Mouse (Mus musculus) testis, adult 2 months (tissue): ENCODE results near the gene Apela. TPM values are rescaled to one million over a fixed set of nuclear protein-coding genes. Genes with fewer than 3 reads are reported as not detected.

Experiments used
- H3K27ac ChIP-seq: fragments of 200-500 bp; 2 replicates; pipeline ENCODE4 v1.5.1; 2012; ENCODE audit warnings: low read depth, low read length; ENCODE audit not compliant: control insufficient read depth, insufficient read depth
- H3K27me3 ChIP-seq: fragments of 200-500 bp; 2 replicates; pipeline ENCODE4 v1.6.1; 2012; ENCODE audit warnings: mild to moderate bottlenecking, low read length, moderate library complexity; ENCODE audit not compliant: control insufficient read depth, insufficient read depth
- H3K36me3 ChIP-seq: fragments of 200-500 bp; 2 replicates; pipeline ENCODE4 v1.6.1; 2012; ENCODE audit warnings: mild to moderate bottlenecking, low read length; ENCODE audit not compliant: control insufficient read depth, insufficient read depth
- H3K4me1 ChIP-seq: fragments of 200-500 bp; 2 replicates; pipeline ENCODE4 v1.6.1; 2012; ENCODE audit warnings: low read length; ENCODE audit not compliant: control insufficient read depth, insufficient read depth
- H3K4me3 ChIP-seq: fragments of 200-500 bp; 2 replicates; pipeline ENCODE4 v1.5.1; 2012; ENCODE audit warnings: low read depth, mild to moderate bottlenecking, low read length, moderate library complexity, mixed read lengths; ENCODE audit not compliant: control insufficient read depth
- CTCF ChIP-seq: fragments of 200-500 bp; IDR thresholded peaks from 2 replicates; pipeline ENCODE4 v1.5.1; 2012; ENCODE audit warnings: low read depth, mild to moderate bottlenecking, inconsistent platforms, low read length, moderate library complexity; ENCODE audit not compliant: control insufficient read depth, insufficient read depth, insufficient replicate concordance
- POLR2A ChIP-seq: fragments of 200-500 bp; IDR thresholded peaks from 2 replicates; pipeline ENCODE4 v1.6.1; 2012; ENCODE audit warnings: low read depth, mild to moderate bottlenecking, inconsistent platforms, low read length, moderate library complexity; ENCODE audit not compliant: control insufficient read depth
- polyA plus RNA-seq: library from polyadenylated mRNA; depleted of rRNA; stranded (reverse); fragments of >200 nt; gene quantifications from 2 replicates; pipeline ENCODE4 v1.2.3, GENCODE M21; 2012

Apela gene
- polyA plus RNA-seq, 1 experiment: not detected

GRCm38 (mm10) chr8:65047193-65047592 is 10.1 kb upstream of the Apela start:
- TF ChIP-seq POLR2A: no peak
- Histone ChIP-seq H3K36me3 (no peaks in the 10 kb centered on the region), H3K27ac (no peak overlapping the region), H3K27me3 (no peaks in the 10 kb centered on the region), H3K4me1 (no peaks in the 10 kb centered on the region; the same call in 1 of the 2 replicates), H3K4me3 (no peak overlapping the region)

GRCm38 (mm10) chr8:65046565-65046964 is 9.4 kb upstream of the Apela start:
- no peaks in the 10 kb centered on the region for H3K36me3 ChIP-seq
- no peaks in the 10 kb centered on the region; the same call in 1 of the 2 replicates for H3K4me1 ChIP-seq
- no peak overlapping the region for H3K4me3 ChIP-seq
- H3K27ac ChIP-seq: no peak overlapping the region
- TF ChIP-seq CTCF (no peak), POLR2A (no peak)
- no peaks in the 10 kb centered on the region for H3K27me3 ChIP-seq

- peaks cover 6% of the 10 kb centered on the region; the same call in 1 of the 2 replicates for H3K4me1 ChIP-seq
- H3K27me3 ChIP-seq: no peaks in the 10 kb centered on the region
- TF ChIP-seq CTCF (no peak), POLR2A (no peak)
- H3K36me3 ChIP-seq: no peaks in the 10 kb centered on the region
- H3K4me3 ChIP-seq: no peak overlapping the region
- no peak overlapping the region for H3K27ac ChIP-seq
Measured at GRCm38 (mm10) chr8:65034136-65034535, 3.0 kb downstream of the Apela start.

- H3K36me3 ChIP-seq: no peaks in the 10 kb centered on the region
- H3K27me3 ChIP-seq: no peaks in the 10 kb centered on the region
- no peak overlapping the region for H3K4me3 ChIP-seq
- peaks cover 6% of the 10 kb centered on the region; the same call in 1 of the 2 replicates for H3K4me1 ChIP-seq
- TF ChIP-seq CTCF (no peak), POLR2A (no peak)
- no peak overlapping the region for H3K27ac ChIP-seq
Measured at GRCm38 (mm10) chr8:65033056-65033455, 4.1 kb downstream of the Apela start.

- TF ChIP-seq CTCF (no peak), POLR2A (no peak)
- Histone ChIP-seq H3K27ac (no peak overlapping the region), H3K36me3 (no peaks in the 10 kb centered on the region), H3K4me1 (peaks cover 6% of the 10 kb centered on the region; the same call in 1 of the 2 replicates), H3K4me3 (no peak overlapping the region), H3K27me3 (no peaks in the 10 kb centered on the region)
Measured at GRCm38 (mm10) chr8:65032107-65032506, 5.0 kb downstream of the Apela start.

GRCm38 (mm10) chr8:65030735-65031485 is 6.2 kb downstream of the Apela start:
- H3K27me3 ChIP-seq: no peaks in the 10 kb centered on the region
- H3K4me1 ChIP-seq: peaks cover 6% of the 10 kb centered on the region; the same call in 1 of the 2 replicates
- H3K27ac ChIP-seq: no peak overlapping the region
- H3K36me3 ChIP-seq: no peaks in the 10 kb centered on the region
- no peak for TF ChIP-seq POLR2A
- no peak for TF ChIP-seq CTCF
- no peak overlapping the region for H3K4me3 ChIP-seq

GRCm38 (mm10) chr8:65029776-65030175 is 7.4 kb downstream of the Apela start:
- no peaks in the 10 kb centered on the region for H3K27me3 ChIP-seq
- no peak overlapping the region for H3K4me3 ChIP-seq
- H3K36me3 ChIP-seq: no peaks in the 10 kb centered on the region
- TF ChIP-seq CTCF (no peak), POLR2A (no peak)
- peaks cover 4% of the 10 kb centered on the region; the same call in 1 of the 2 replicates for H3K4me1 ChIP-seq
- H3K27ac ChIP-seq: no peak overlapping the region
